Mouse (Mus musculus) mouse trophoblast stem cell (cell line): ENCODE results near the gene Tnfrsf13c.

ENCODE experiments used
- in situ Hi-C, 2 experiments: fragments of 300-500 bp; cut with MseI, MboI; formaldehyde crosslinking; loops; 2 replicates in 1 of 2; 3 replicates in 1 of 2; pipeline ENCODE4 v1.15.1; 2025

The Tnfrsf13c gene

GRCm38 (mm10) chr15:82207504-82208219, 16.5 kb downstream of the Tnfrsf13c start:
- in situ Hi-C loops: no loop called here

GRCm38 (mm10) chr15:82207105-82207459, 17.1 kb downstream of the Tnfrsf13c start:
- in situ Hi-C loops: no loop called here

DNA sequence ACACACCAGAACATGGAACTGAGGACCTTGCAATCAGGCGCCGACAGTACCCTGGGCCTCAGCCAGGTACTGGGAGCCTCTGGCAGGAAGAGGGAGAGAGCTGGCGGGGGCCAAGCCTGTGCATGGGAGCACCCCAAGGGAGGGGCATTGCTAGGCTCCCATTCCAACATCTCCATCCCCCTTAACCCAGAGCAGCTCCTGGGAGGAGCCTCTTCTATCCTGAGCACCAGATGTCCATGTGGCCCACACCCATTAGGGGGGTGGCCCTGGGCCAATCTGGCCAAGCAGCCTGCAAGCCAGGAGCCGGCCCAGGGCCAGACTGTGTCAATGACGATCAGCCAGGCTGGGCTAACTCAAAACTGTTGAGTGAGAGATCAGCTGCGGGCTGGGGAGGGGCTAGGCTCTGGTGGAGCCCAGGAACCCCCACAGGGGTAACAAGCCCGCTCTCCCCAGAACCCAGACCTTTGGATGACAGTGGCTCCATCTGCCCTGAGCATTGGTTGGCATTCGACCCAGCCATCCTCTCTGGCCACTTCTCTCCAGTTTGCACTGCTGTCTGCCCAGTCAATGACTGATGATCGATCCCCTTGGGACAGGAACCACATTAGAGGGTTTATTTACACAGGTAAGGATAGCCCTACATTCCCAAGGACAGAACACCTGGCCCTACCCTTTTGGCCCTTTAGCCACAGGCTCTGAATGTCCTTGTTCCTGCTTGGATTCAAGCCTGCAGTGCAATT, 17.6 kb downstream of the Tnfrsf13c start:
- in situ Hi-C loops: no loop called here

GRCm38 (mm10) chr15:82204680-82205371, 19.3 kb downstream of the Tnfrsf13c start:
- in situ Hi-C loops: no loop called here

- in situ Hi-C loops: no loop called here
These were observed 20.4 kb downstream of the Tnfrsf13c start for GRCm38 (mm10) chr15:82203611-82204351.

DNA sequence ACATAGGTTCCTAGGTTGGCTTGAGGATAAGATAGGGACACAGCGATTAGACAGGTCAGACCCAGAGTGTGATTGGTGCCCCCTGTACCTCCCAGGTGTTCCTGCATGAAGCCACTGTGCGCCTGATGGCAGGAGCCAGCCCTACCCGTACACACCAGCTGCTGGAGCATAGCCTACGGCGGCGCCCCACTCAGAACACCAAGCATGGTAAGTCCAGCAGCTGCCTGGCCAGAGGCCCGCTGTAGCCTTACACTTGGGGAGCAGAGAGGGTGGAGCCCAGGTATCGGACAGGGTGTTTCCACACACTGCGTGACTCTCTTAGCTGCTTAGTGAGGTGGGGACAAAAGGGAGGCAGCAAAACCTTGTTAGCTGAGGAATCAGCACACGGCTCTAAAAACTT, 21.1 kb downstream of the Tnfrsf13c start:
- in situ Hi-C loops: no loop called here

DNA sequence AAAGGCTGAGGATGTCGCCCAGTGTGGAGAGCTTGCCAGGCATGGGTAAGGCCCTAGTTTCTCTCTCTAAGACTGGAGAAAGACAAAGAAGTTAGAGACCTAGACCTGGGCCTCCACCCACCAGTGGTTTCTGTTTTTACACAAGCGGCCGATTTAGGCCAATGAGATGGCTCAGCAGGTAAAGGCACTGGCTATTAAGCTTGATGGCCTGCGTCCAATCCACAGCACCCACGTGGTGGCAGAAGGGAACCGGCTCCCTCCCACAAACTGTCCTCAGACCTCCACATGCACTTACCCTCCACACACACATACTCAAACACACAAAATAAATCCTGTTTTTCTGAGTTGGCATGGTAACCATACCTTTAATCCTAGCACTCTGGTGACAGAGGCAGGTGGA, 22.1 kb downstream of the Tnfrsf13c start:
- in situ Hi-C loops: no loop called here

DNA sequence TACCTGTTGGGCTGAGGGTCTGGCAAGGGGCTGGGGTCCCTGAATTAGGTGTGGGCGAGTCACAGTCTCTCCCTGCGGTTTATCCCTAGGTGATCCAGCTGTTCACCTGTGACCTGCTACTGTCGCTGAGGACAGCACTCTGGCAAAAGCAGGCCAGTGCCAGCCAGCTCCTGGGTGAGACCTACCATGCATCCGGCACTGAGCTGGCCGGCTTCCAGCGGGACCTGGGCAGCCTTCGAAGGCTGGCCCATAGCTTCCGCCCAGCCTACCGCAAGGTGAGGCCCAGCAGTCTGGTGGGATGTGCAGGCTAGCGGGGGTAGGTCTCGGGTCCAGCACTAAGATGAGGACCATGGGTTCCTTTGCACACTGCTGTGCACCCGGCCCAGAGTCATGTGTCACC, 24.6 kb downstream of the Tnfrsf13c start:
- in situ Hi-C loops: no loop called here

DNA sequence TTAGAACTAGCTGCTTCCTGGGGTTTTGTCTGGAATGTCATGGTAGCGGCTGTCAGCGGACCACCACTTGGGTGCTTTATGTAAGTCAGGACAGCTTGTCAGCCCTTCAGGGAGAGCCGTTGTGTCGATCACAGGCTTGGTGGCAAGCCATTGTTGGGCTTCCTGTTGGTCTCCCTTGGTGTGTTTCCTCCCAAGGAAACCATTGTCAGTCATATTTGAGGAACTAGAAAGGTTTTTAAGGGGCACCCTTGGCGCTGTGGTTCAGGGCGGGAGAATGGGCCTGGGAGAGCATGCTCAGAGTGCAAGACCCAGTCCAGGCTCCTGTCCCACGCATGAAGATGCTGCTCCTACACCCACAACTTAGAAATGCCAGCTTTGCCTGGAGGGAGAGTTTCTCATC, 25.8 kb downstream of the Tnfrsf13c start:
- in situ Hi-C loops: no loop called here

DNA sequence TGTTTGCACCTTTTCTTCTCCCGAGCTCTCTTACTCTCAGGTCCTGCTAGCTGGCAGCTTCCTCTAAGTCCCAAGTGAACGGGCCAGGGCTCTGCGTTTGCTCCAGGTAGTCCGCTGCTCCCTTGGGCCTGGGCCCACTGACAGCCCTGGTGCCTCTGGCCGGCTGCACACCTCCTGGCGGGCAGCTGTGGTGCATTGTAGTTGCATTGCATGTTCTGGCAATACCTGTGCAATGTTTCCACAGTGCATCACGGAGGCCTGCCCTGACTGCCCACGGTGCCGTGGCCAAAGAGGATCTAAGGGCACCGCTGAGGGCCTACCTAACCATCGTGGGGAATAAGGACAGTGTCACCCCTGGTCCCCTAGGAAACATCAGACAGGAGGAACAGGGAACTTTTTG, 26.2 kb downstream of the Tnfrsf13c start:
- in situ Hi-C loops: no loop called here

GRCm38 (mm10) chr15:82197246-82197750, 26.9 kb downstream of the Tnfrsf13c start:
- in situ Hi-C loops: no loop called here

GRCm38 (mm10) chr15:82196300-82196699, 27.9 kb downstream of the Tnfrsf13c start:
- in situ Hi-C loops: no loop called here

GRCm38 (mm10) chr15:82192617-82193016, 31.6 kb downstream of the Tnfrsf13c start:
- in situ Hi-C loops: no loop called here

DNA sequence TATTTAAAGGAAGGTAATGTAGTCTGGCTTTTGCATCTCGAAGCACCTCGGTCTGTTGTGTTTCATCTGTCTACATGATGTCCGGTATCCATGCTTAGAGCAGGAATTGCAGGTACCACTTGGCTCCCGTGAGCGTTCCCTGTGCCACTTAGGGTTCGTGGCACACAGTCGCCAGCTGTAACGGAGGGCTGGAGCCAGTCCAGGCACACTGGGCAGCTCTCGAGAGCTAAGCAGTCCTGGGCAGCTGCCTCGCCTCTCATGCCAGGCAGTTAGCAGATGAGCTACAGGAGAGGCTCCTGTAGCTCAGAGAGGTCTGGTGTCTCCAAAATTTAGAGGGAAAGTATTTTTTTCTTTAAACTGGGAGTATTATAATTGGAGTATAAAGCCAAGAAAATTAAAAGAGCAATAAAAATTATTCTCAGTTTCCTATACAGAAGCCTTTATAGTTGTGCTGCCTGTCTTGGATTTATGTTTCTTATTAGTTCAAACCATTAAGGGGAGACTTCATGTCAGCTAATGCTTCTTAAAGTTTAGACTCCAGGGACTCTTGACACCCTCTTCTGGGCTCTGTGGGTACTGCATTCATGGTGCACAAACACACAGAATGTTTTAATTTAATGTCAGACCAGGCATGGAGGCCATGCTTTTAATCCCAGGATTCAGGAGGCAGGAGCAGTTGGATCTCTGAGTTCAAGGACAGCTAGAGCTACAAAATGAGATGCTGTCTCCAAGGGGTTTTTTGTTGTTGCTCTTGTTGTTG, 35.5 kb downstream of the Tnfrsf13c start:
- in situ Hi-C loops: no loop called here

DNA sequence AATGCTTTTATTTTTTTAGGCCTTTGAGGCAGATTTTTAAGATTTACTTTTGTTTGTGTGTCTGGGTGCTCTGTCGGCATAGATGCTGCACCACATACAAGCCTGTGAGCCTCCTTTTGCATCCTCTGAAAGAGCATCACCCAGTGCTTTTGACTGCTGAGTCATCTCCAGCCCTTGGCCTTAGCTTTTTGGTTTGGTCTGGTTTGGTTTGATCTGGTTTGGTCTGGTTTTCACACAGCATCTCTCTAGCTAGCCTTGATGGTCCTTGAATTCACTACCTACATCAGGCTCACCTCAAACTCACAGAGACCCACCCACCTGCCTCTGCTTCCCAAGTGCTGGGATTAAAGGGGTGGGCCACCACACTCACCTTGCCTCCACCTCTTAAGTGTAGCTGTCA, 36.2 kb downstream of the Tnfrsf13c start:
- in situ Hi-C loops: no loop called here

- in situ Hi-C loops: no loop called here
These were observed 36.8 kb downstream of the Tnfrsf13c start for GRCm38 (mm10) chr15:82187401-82187800.

DNA sequence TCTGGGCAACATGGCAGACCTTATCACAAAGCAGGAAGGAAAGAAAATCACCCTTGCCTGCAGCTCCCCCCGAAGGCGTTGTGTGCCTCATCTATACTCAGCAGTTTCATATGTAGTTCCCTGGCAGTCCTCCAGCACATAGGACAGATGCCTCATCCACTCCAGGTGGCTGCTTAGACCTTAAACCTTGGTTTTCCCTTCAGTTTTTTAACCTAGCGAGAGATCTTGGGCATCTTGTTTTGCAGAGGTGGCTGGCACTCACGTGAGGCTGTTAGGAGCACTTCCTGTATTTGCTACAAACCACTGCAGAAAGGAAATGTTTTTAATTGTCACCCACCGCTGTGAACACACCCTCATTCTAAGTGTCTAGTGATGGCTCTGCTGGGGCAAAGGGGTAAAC, 37.2 kb downstream of the Tnfrsf13c start:
- in situ Hi-C loops: no loop called here

- in situ Hi-C loops: no loop called here
These were observed 38.0 kb downstream of the Tnfrsf13c start for GRCm38 (mm10) chr15:82186131-82186530.

GRCm38 (mm10) chr15:82185062-82185783, 38.9 kb downstream of the Tnfrsf13c start:
- in situ Hi-C loops: no loop called here

- in situ Hi-C loops: no loop called here
These were observed 39.5 kb downstream of the Tnfrsf13c start for GRCm38 (mm10) chr15:82184656-82185055.
